Mouse (Mus musculus) forebrain, embryonic 11.5 days (tissue): ENCODE results near the gene Cacng1. TPM values are rescaled to one million over a fixed set of nuclear protein-coding genes. Genes with fewer than 3 reads are reported as not detected.

Experiments used
- ATAC-seq: fragments of 200-750 bp; cut with Nextera tagmentation; replicated peaks from 2 replicates; pipeline ENCODE4 v1.8.0; 2017; ENCODE audit warnings: moderate TSS enrichment; ENCODE audit not compliant: low FRiP score
- DNase-seq: peaks from one replicate; pipeline ENCODE4 v3.0.0-alpha.2; 2017; ENCODE audit warnings: low spot score
- H3K27ac ChIP-seq: fragments of 300-500 bp; sonication (generic); 2 replicates; pipeline ENCODE4 v1.5.1; 2014; ENCODE audit warnings: low read depth, low read length
- H3K27me3 ChIP-seq: fragments of 300-500 bp; sonication (generic); 2 replicates; pipeline ENCODE4 v1.6.1; 2014; ENCODE audit warnings: mild to moderate bottlenecking, low read length, mixed read lengths; ENCODE audit not compliant: control insufficient read depth, insufficient read depth
- H3K36me3 ChIP-seq: fragments of 300-500 bp; sonication (generic); 2 replicates; pipeline ENCODE4 v1.6.1; 2014; ENCODE audit warnings: mild to moderate bottlenecking, low read length, moderate library complexity, mixed read lengths; ENCODE audit not compliant: control insufficient read depth, insufficient read depth
- H3K4me1 ChIP-seq: fragments of 300-500 bp; sonication (generic); replicated peaks from 2 replicates; pipeline ENCODE4 v1.6.1; 2014; ENCODE audit warnings: low read length, mixed read lengths; ENCODE audit not compliant: control insufficient read depth, insufficient read depth
- H3K4me2 ChIP-seq: fragments of 300-500 bp; sonication (generic); 2 replicates; pipeline ENCODE4 v1.6.1; 2014; ENCODE audit warnings: low read depth, mild to moderate bottlenecking, low read length, moderate library complexity, mixed read lengths; ENCODE audit not compliant: severe bottlenecking
- H3K4me3 ChIP-seq: fragments of 300-500 bp; sonication (generic); 2 replicates; pipeline ENCODE4 v1.5.1; 2014; ENCODE audit warnings: low read depth, low read length
- H3K9ac ChIP-seq: fragments of 300-500 bp; sonication (generic); 2 replicates; pipeline ENCODE4 v1.6.1; 2014; ENCODE audit warnings: low read length
- H3K9me3 ChIP-seq: fragments of 300-500 bp; sonication (generic); 2 replicates; pipeline ENCODE4 v1.6.1; 2016; ENCODE audit warnings: low read length, mixed read lengths; ENCODE audit not compliant: control insufficient read depth
- WGBS: fragments of 180-500 bp; shearing (Covaris S2); extraction: QIAGEN DNeasy Blood & Tissue Kit; methylation state at CpG from one replicate; pipeline ENCODE4 v1.1.7; 2014; 5-methylcytosine and 5-hydroxymethylcytosine counted together
- polyA plus RNA-seq: library from polyadenylated mRNA; unstranded; fragments of >200 nt; fragmentation: Nextera tagmentation; extraction: Ambion mirVana; gene quantifications from 2 replicates; pipeline ENCODE4 v1.2.1, GENCODE M21; 2014

The Cacng1 gene
- polyA plus RNA-seq, 1 experiment from 2014 or later, result not detected

DNA sequence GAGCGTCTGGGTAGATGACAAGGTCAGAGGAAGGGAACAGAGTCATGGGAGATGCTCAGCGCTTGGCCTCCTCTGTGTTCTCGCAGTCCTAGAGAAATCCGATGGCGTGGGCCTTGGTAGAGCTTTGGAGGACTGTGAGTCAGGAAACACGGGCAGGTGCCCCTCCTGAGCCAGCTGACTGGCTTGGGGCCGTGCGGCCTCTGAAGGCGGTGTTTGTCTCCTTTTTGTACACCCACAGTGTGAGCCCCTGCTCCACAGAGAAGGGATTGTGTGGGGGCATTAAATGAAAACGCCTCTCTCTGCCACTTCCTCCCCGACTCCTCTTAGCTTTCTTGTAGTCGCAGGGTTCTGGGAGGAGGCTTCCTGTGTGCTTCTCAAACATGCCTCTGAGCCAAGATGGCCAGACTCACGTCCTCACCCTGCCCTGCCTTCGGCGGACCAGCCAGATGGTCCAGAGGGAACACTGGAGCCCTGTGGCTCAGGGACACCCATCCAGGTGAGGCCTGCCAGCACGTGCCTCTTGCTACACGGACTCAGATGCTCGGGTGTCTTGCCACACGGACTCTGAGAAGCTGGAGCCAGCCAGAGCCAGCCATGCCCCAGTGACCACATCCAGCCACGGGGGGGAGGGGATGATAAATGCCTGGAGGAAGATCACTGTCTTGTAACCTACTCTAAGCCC, 22.2 kb upstream of the Cacng1 start:
- ATAC-seq, result no peak
- Histone ChIP-seq H3K4me1 (no peaks in the 10 kb centered on the region), H3K27ac (no peak overlapping the region), H3K36me3 (no peaks in the 10 kb centered on the region; the same call in 1 of the 2 replicates), H3K27me3 (no peaks in the 10 kb centered on the region), H3K9me3 (no peaks in the 10 kb centered on the region), H3K9ac (no peak overlapping the region), H3K4me3 (no peak overlapping the region), H3K4me2 (no peak overlapping the region)
- no peak for DNase-seq
- 80% methylated on average over 20 of the region's 20 CpGs for WGBS

DNA sequence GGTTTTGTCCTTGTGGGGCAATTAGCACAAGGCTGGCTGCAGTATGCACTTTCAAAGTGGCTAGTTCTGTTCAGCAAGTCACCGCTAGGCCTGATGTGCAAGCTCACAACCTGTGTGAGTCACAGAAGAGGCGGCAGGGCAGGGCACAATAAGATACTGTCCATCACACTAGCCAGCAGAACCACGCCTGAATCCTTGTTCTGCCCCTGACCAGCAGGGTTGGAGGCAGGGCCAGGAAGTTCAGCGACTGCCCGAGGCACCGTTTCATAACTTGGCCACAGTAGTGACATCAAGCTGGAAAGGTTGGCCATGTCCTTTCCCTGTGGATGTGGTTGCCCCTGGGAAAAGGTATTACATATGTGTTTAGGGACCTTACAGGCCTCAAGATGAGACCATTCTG, 21.6 kb upstream of the Cacng1 start:
- no peaks in the 10 kb centered on the region; the same call in 1 of the 2 replicates for H3K36me3 ChIP-seq
- no peak overlapping the region for H3K27ac ChIP-seq
- H3K27me3 ChIP-seq, result no peaks in the 10 kb centered on the region
- 91% methylated on average over 6 of the region's 6 CpGs for WGBS
- H3K4me2 ChIP-seq, result no peak overlapping the region
- DNase-seq (no peak), ATAC-seq (no peak)
- no peak overlapping the region for H3K4me3 ChIP-seq
- no peak overlapping the region for H3K9ac ChIP-seq
- H3K4me1 ChIP-seq, result no peaks in the 10 kb centered on the region
- H3K9me3 ChIP-seq, result no peaks in the 10 kb centered on the region

GRCm38 (mm10) chr11:107734133-107734532, 17.8 kb upstream of the Cacng1 start:
- Histone ChIP-seq H3K4me2 (no peak overlapping the region), H3K4me1 (no peaks in the 10 kb centered on the region), H3K4me3 (no peak overlapping the region), H3K27me3 (no peaks in the 10 kb centered on the region), H3K9ac (no peak overlapping the region), H3K36me3 (no peaks in the 10 kb centered on the region; the same call in 1 of the 2 replicates), H3K27ac (no peak overlapping the region), H3K9me3 (no peaks in the 10 kb centered on the region)
- DNase-seq (no peak), ATAC-seq (no peak)
- 91% methylated on average over 7 of the region's 7 CpGs for WGBS

DNA sequence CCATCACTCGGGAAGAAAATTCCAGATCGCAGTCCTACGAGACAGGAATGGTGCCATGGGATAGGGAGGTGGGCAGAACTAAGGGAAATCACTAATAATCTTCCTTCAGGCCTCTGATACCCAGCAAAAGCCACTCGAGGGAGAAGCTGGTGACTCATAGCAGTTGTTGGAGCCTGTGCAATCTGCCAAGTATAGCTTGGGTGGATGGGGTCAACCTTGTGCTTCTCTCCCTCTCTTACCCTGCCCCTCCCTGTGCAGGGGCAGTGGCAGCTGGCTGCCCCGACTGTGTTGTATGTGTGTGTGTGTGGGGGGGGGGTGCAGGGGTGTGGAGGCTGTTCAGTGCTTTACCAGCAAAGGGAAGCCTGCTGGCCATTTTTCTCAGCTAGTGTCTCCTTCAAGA, 15.2 kb upstream of the Cacng1 start:
- no peak overlapping the region for H3K27ac ChIP-seq
- no peaks in the 10 kb centered on the region; the same call in 1 of the 2 replicates for H3K36me3 ChIP-seq
- no peak overlapping the region for H3K9ac ChIP-seq
- WGBS, result 80% methylated on average over 5 of the region's 5 CpGs
- DNase-seq, result no peak
- no peaks in the 10 kb centered on the region for H3K9me3 ChIP-seq
- no peak overlapping the region for H3K4me3 ChIP-seq
- no peaks in the 10 kb centered on the region for H3K27me3 ChIP-seq
- H3K4me1 ChIP-seq, result no peaks in the 10 kb centered on the region
- no peak for ATAC-seq
- H3K4me2 ChIP-seq, result no peak overlapping the region

DNA sequence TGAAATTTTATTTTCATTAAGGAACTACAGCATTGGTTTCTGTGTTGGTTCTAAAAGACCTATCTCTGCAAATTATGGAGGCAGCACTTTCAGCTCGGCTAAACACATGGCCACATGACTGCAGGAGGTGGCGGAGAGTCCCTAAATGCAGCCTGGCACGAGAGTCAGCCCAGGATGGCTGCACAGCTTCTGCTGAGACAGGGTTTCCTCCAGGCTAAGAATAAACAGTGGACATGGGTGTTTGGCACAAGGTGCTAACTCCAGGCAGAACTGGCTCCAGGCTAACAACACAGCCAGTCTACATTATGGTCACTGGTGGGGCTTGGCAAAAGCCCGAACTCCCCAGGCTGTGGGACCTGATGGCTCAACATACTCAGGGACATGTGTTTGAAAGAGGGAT, 14.6 kb upstream of the Cacng1 start:
- Histone ChIP-seq H3K27ac (no peak overlapping the region), H3K27me3 (no peaks in the 10 kb centered on the region), H3K4me1 (no peaks in the 10 kb centered on the region), H3K9me3 (no peaks in the 10 kb centered on the region), H3K9ac (no peak overlapping the region), H3K36me3 (no peaks in the 10 kb centered on the region; the same call in 1 of the 2 replicates), H3K4me2 (no peak overlapping the region), H3K4me3 (no peak overlapping the region)
- no peak for DNase-seq
- no peak for ATAC-seq
- WGBS, result 87% methylated on average over 4 of the region's 4 CpGs

- H3K9ac ChIP-seq, result no peak overlapping the region
- no peak overlapping the region for H3K4me3 ChIP-seq
- H3K36me3 ChIP-seq, result no peaks in the 10 kb centered on the region; the same call in 1 of the 2 replicates
- no peak overlapping the region for H3K4me2 ChIP-seq
- 86% methylated on average over 7 of the region's 7 CpGs for WGBS
- H3K9me3 ChIP-seq, result no peaks in the 10 kb centered on the region
- H3K4me1 ChIP-seq, result no peaks in the 10 kb centered on the region
- no peak overlapping the region for H3K27ac ChIP-seq
- H3K27me3 ChIP-seq, result no peaks in the 10 kb centered on the region
- DNase-seq (no peak), ATAC-seq (no peak)
Measured at GRCm38 (mm10) chr11:107729141-107729540, 12.8 kb upstream of the Cacng1 start.

- no peak for ATAC-seq
- WGBS, result 84% methylated on average over 13 of the region's 13 CpGs
Measured at GRCm38 (mm10) chr11:107728073-107728863, 11.9 kb upstream of the Cacng1 start.

DNA sequence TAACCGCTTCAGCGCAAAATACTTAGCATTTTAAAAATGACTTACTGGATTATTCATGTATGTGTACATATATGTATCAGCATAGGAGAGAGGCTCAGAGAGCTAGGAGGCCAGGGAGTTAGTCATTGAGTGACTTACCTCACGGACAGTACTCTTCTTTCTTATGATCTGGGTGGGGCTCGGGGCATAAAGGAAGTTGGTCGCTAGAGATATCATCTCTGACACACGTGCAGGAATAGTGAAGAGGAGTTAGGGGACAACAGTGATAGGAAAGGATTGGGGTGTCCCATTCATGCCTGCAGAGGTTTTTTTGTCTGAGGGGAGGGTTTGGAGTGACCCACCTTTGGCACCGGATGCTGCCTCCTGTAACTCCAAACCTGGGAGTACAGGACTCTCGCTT, 8.3 kb upstream of the Cacng1 start:
- DNase-seq (no peak), ATAC-seq (no peak)
- H3K4me3 ChIP-seq, result no peak overlapping the region
- no peaks in the 10 kb centered on the region for H3K9me3 ChIP-seq
- H3K4me2 ChIP-seq, result no peak overlapping the region
- H3K27ac ChIP-seq, result no peak overlapping the region
- no peaks in the 10 kb centered on the region for H3K4me1 ChIP-seq
- 87% methylated on average over 8 of the region's 8 CpGs for WGBS
- H3K27me3 ChIP-seq, result no peaks in the 10 kb centered on the region
- H3K9ac ChIP-seq, result no peak overlapping the region
- H3K36me3 ChIP-seq, result no peaks in the 10 kb centered on the region

More at GRCm38 (mm10) chr11:107728073-107728863, 11.9 kb upstream of the Cacng1 start:
- no peak overlapping the region for H3K4me3 ChIP-seq
- no peaks in the 10 kb centered on the region for H3K9me3 ChIP-seq
- H3K4me2 ChIP-seq, result no peak overlapping the region
- H3K27ac ChIP-seq, result no peak overlapping the region
- no peak overlapping the region for H3K9ac ChIP-seq
- no peaks in the 10 kb centered on the region for H3K27me3 ChIP-seq
- no peaks in the 10 kb centered on the region; the same call in 1 of the 2 replicates for H3K36me3 ChIP-seq
- H3K4me1 ChIP-seq, result no peaks in the 10 kb centered on the region
- no peak for DNase-seq
